Mouse (Mus musculus) intestine, embryonic 15.5 days (tissue): ENCODE results near the gene Slc6a1. TPM values are rescaled to one million over a fixed set of nuclear protein-coding genes. Genes with fewer than 3 reads are reported as not detected.
"Not testable (repeated sequence)": the region's sequence is repeated elsewhere in the genome, so short reads cannot be mapped to it uniquely, and the experiment has no call there.

Experiments used
- ATAC-seq: fragments of 200-750 bp; cut with Nextera tagmentation; 2 replicates; pipeline ENCODE4 v1.8.0; 2017; ENCODE audit warnings: moderate TSS enrichment, moderate library complexity
- H3K27ac ChIP-seq: fragments of 300-500 bp; sonication (generic); 2 replicates; pipeline ENCODE4 v1.5.1; 2015; ENCODE audit warnings: mild to moderate bottlenecking, inconsistent platforms
- H3K27me3 ChIP-seq: fragments of 300-500 bp; sonication (generic); replicated peaks from 2 replicates; pipeline ENCODE4 v1.6.1; 2015; ENCODE audit warnings: inconsistent platforms
- H3K36me3 ChIP-seq: fragments of 300-500 bp; sonication (generic); 2 replicates; pipeline ENCODE4 v1.6.1; 2015; ENCODE audit warnings: inconsistent platforms
- H3K4me1 ChIP-seq: fragments of 300-500 bp; sonication (generic); replicated peaks from 2 replicates; pipeline ENCODE4 v1.6.1; 2015; ENCODE audit warnings: inconsistent platforms
- H3K4me2 ChIP-seq: fragments of 300-500 bp; sonication (generic); replicated peaks from 2 replicates; pipeline ENCODE4 v1.6.1; 2015; ENCODE audit warnings: mild to moderate bottlenecking, inconsistent platforms
- H3K4me3 ChIP-seq: fragments of 300-500 bp; sonication (generic); replicated peaks from 2 replicates; pipeline ENCODE4 v1.5.1; 2015; ENCODE audit warnings: inconsistent platforms
- H3K9ac ChIP-seq: fragments of 300-500 bp; sonication (generic); 2 replicates; pipeline ENCODE4 v1.6.1; 2015; ENCODE audit warnings: inconsistent platforms
- H3K9me3 ChIP-seq: fragments of 300-500 bp; sonication (generic); 2 replicates; pipeline ENCODE4 v1.6.1; 2016; ENCODE audit warnings: inconsistent platforms
- WGBS: fragments of 180-500 bp; shearing (Covaris S2); methylation state at CpG from one replicate; pipeline ENCODE4 v1.1.7; 2015; 5-methylcytosine and 5-hydroxymethylcytosine counted together
- polyA plus RNA-seq: library from polyadenylated mRNA; unstranded; fragments of >200 nt; fragmentation: Nextera tagmentation; extraction: Ambion mirVana; gene quantifications from 2 replicates; pipeline ENCODE4 v1.2.1, GENCODE M21; 2015

The Slc6a1 gene
- polyA plus RNA-seq, 1 experiment from 2014 or later, result 0.18 TPM

DNA sequence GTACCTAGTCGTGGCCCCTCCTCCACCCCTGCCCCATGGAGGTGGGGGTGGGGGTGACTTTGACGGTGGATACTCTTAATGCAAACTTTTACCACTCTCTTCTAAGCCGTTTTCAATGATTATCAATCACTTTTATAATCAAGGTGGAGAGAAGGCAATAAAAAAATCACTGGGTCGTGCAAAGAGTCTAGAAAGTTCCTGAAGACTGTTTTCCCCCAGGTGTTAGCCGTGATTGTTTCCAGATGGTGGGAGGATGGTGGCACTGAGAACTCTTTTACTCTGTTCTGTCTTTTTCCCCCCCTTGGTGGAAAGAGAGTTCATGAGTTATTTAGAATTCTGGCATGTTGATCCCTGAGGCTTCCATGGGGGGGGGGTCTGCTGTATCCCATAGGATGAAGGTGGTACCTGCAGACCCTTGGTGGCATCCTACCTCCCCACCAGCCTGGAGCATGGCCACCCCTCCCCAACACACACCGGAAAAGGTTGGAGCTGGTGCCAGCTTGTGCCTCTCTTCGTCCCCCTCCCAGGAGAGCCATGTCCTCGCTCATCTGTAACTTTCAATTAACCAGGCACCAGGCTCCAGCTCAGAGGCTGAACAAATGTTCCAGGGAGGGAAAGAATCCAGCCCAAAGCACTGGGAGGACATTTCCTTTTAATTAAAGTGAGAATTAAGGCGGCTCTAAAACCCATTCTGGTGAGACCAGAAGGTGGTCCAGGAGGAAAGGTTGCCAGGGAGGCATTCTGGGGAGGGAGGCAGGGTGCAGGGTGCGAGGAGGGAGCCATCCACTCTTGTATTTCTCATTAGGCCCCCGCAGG lies 53.9 kb downstream of the Slc6a1 start:
- Histone ChIP-seq H3K9me3 (no peaks in the 10 kb centered on the region), H3K27ac (no peak overlapping the region), H3K9ac (no peak overlapping the region), H3K36me3 (no peaks in the 10 kb centered on the region), H3K4me1 (no peaks in the 10 kb centered on the region), H3K27me3 (no peaks in the 10 kb centered on the region), H3K4me3 (no peak overlapping the region), H3K4me2 (no peak overlapping the region)
- no peak for ATAC-seq
- 42% methylated on average over 11 of the region's 11 CpGs for WGBS

DNA sequence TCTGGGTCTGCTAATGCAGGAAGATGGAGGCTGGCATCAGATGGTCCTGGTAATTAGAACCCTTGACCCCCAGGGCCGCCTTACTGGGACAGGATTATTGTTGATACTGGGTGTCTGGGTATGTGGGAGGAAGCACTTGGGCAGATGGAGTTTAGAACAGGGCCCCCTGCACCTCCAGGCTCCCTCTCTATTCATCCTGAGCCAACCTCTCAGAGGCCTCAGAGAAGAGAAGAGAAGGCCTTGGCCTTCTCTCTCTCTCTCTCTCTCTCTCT lies 54.4 kb downstream of the Slc6a1 start:
- H3K27me3 ChIP-seq, result no peaks in the 10 kb centered on the region
- H3K4me1 ChIP-seq, result no peaks in the 10 kb centered on the region
- no peak overlapping the region for H3K4me3 ChIP-seq
- ATAC-seq, result no peak
- no peak overlapping the region for H3K4me2 ChIP-seq
- H3K27ac ChIP-seq, result no peak overlapping the region
- H3K9me3 ChIP-seq, result no peaks in the 10 kb centered on the region
- no peak overlapping the region for H3K9ac ChIP-seq
- 55% methylated on average over 1 of the region's 1 CpGs for WGBS
- no peaks in the 10 kb centered on the region for H3K36me3 ChIP-seq

DNA sequence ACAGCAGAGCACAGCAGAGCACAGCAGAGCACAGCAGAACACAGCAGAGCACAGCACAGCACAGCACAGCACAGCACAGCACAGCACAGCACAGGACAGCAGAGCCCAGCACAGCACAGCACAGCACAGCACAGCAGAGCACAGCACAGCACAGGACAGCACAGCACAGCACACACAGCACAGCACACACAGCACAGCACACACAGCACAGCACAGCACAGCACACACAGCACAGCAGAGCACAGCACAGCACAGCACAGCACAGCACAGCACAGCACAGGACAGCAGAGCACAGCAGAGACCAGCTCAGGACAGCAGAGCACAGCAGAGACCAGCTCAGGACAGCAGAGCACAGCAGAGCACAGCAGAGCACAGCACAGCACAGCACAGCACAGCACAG lies 58.9 kb downstream of the Slc6a1 start:
- ATAC-seq, H3K4me3 ChIP-seq, H3K4me2 ChIP-seq, H3K9ac ChIP-seq, H3K4me1 ChIP-seq, H3K27ac ChIP-seq, H3K36me3 ChIP-seq, H3K9me3 ChIP-seq, H3K27me3 ChIP-seq: not testable (repeated sequence)

DNA sequence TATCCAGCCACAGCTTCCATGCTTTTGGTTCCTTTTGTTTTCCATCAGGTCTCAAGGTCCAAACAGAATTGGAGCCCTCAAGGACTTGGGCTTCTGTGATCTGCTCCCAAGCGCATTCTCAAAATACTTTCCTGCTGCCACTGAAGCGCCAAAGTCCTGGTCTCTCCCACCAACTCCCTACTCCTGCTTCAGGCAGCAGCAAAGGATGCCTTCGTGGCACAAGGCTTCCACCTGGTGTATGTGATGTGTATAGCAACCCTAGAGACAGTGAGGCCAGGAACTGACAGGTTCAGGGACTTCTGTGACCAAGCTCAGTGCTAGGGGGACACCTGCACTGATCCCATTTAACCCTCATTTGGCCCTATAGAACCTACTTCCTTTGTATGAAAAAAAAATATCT lies 61.3 kb downstream of the Slc6a1 start:
- 10% methylated on average over 3 of the region's 3 CpGs for WGBS
- H3K4me3 ChIP-seq, result no peak overlapping the region

DNA sequence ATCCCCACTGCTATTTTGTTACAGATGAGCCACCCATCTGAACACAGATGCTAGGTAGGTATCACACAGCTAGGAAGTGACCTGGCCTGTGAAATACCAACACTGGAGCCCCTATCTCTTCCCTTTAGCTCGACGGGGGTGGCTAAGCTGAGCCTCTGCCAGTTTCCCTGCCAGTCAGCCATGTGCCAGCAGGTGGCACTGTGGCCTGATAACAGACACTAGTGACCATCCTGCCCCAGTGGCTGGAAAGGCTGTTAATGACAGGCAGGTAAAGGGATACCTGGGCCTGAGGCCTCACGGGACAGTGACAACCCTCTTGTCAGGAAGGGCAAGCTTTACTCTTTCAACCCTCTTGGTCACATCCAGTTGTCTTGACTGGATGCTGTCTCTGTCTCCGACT lies 62.7 kb downstream of the Slc6a1 start:
- H3K4me2 ChIP-seq, result no peak overlapping the region
- no peak overlapping the region for H3K4me3 ChIP-seq
- H3K27me3 ChIP-seq, result 0 out of 2 replicates have a peak, but pooled peaks cover 3% of the 10 kb centered on the region
- 36% methylated on average over 4 of the region's 4 CpGs for WGBS
- no peak for ATAC-seq
- H3K9me3 ChIP-seq, result no peaks in the 10 kb centered on the region
- peaks cover 5% of the 10 kb centered on the region; the same call in 1 of the 2 replicates for H3K4me1 ChIP-seq
- H3K9ac ChIP-seq, result no peak overlapping the region
- H3K36me3 ChIP-seq, result no peaks in the 10 kb centered on the region
- H3K27ac ChIP-seq, result no peak overlapping the region

More for the DNA sequence above, 61.3 kb downstream of the Slc6a1 start:
- H3K27ac ChIP-seq, result no peak overlapping the region
- no peaks in the 10 kb centered on the region for H3K9me3 ChIP-seq
- H3K4me2 ChIP-seq, result no peak overlapping the region
- ATAC-seq, result no peak
- H3K9ac ChIP-seq, result no peak overlapping the region
- no peaks in the 10 kb centered on the region for H3K27me3 ChIP-seq
- H3K4me1 ChIP-seq, result peaks cover 5% of the 10 kb centered on the region; the same call in 1 of the 2 replicates
- H3K36me3 ChIP-seq, result no peaks in the 10 kb centered on the region

DNA sequence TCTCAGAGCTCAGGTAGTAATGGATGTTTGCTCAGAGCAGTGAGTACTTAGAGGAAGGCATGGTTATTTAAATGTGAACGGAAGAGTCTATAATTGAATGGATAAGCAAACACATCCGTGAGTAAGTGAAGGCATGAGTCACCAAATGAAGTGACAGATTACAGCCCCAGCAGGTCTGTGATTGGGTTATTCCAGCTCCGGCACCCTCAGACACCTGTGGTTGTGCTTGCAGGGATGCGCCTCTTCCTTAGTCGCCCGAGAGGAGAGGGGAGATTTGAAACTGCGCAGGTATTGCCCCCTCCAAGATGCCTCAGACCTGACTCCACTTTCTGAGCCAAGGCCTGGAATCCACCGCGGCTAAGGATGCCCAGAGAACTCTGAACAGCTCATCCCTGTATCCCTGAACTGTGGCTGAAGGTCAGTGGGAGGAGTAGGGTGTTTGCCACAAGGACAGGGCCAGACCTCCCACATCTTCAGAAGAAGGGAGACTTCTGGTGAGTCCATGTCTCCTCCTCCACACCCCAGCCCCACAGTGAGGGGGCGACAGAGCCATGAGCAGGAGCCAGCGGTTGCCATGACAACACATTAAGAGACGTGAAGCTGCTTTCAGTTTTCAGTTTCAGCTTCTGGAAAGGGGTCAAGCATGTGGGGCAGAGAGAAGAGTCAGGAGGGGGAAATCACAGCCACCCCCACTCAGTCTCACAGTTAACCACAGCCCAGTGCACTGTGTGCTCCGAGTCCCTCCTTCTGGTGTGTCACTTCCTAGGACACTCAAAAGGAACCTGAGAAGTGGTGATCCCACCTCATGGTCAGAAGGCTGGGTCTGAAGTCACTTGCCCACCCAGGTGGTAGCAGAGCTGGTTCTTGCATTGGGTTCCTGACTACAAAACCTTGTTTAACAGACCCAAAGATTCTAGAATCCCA lies 65.7 kb downstream of the Slc6a1 start:
- WGBS, result 33% methylated on average over 13 of the region's 13 CpGs
- peak; percentile 61 for ATAC-seq
- Histone ChIP-seq H3K9me3 (no peaks in the 10 kb centered on the region), H3K27ac (no peak overlapping the region), H3K4me3 (no peak overlapping the region), H3K9ac (no peak overlapping the region), H3K4me1 (peaks cover 6% of the 10 kb centered on the region; the same call in 1 of the 2 replicates), H3K27me3 (0 out of 2 replicates have a peak, but pooled peaks cover 3% of the 10 kb centered on the region), H3K36me3 (no peaks in the 10 kb centered on the region), H3K4me2 (no peak overlapping the region)

DNA sequence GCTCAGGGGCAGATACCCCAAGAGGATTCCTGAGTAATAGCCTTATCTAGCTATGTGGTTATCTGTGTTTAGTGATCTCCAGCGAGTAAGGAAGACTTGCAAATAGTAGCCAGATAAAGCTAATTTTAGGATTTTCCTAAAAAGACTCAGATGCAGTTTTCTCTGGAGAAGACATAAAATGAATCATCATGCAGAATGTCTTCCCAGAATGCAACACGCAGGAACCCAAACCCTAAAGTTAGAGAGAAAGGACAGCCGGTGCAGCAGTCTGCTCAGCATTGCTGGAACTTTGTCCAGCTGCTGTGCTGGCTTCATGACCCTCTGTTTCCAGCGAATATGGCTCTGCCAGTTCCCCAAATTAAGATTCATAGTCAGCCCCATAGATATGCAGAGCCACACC lies 72.2 kb downstream of the Slc6a1 start:
- H3K4me3 ChIP-seq, result no peak overlapping the region
- H3K36me3 ChIP-seq, result no peaks in the 10 kb centered on the region
- H3K4me2 ChIP-seq, result no peak overlapping the region
- WGBS, result 38% methylated on average over 4 of the region's 4 CpGs
- no peak overlapping the region for H3K27ac ChIP-seq
- no peaks in the 10 kb centered on the region for H3K27me3 ChIP-seq
- no peak for ATAC-seq
- no peaks in the 10 kb centered on the region for H3K9me3 ChIP-seq
- no peak overlapping the region for H3K9ac ChIP-seq
- H3K4me1 ChIP-seq, result peaks cover 12% of the 10 kb centered on the region

DNA sequence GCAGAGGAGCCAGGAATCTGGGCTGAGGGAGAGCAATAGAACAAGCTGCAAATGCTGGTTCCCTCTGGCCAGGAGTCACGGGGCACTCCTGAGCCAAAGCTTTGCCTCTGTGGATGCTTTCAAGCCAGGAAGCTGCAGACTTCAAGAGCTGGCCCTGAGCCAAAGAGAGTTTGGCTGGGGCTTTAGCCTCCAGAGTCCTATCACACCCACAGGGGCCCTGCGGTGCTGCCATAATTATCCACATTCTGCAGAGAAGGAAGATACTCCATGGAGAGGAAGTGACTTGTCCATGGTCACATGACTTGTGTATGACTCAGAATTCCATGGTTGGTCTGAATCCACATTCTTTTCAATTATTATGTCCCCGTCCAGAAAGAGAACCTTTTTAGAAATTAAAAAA lies 75.7 kb downstream of the Slc6a1 start:
- H3K27ac ChIP-seq, result no peak overlapping the region
- no peaks in the 10 kb centered on the region for H3K27me3 ChIP-seq
- H3K4me2 ChIP-seq, result no peak overlapping the region
- H3K4me1 ChIP-seq, result peaks cover 11% of the 10 kb centered on the region
- no peak overlapping the region for H3K9ac ChIP-seq
- no peak overlapping the region for H3K4me3 ChIP-seq
- H3K36me3 ChIP-seq, result no peaks in the 10 kb centered on the region
- WGBS, result 42% methylated on average over 3 of the region's 3 CpGs
- no peaks in the 10 kb centered on the region for H3K9me3 ChIP-seq
- 0 out of 2 replicates have a peak, but pooled peaks have one; percentile 31 for ATAC-seq

DNA sequence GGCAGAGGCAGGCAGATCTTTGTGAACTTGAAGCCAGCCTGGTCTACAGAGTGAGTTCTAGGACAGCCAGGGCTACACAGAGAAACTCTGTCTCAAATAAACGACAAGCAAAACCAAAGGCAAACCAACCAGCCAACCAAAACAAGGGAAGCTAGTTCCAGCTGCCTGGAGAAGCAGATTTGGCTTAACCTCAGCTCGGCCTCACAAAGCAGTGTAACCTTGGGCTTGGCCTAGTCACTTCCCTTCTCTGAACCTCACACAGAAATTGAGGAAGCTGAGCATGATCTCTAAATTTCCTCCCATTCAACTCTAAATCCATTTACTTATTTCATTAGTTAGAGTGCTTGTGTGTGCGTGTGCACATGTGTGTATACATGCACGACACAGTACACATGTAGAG lies 79.9 kb downstream of the Slc6a1 start:
- Histone ChIP-seq H3K4me1 (no peaks in the 10 kb centered on the region), H3K27me3 (no peaks in the 10 kb centered on the region; the same call in 1 of the 2 replicates), H3K9me3 (no peaks in the 10 kb centered on the region), H3K4me2 (no peak overlapping the region), H3K27ac (no peak overlapping the region), H3K36me3 (no peaks in the 10 kb centered on the region), H3K4me3 (no peak overlapping the region), H3K9ac (no peak overlapping the region)
- no peak for ATAC-seq
- 72% methylated on average over 4 of the region's 4 CpGs for WGBS

DNA sequence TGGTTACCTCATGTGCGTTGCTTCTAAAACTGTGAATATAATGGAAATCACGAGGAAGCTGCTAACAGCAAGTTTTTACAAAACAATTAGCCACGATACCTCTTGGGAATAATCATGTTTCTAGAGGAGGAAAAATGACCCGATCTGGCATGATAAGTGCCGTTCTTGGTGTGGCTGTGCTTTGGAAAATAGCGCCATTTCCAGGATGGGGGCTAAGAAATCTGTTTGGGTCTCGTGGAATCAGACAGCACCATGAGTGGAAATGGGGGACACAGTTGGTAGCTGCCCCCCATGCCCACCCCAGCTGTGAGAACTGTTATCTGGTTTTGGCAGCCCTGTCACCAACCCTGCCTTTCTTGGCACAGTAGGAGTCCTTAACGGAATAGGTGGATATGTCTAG lies 81.3 kb downstream of the Slc6a1 start:
- Histone ChIP-seq H3K4me2 (no peak overlapping the region), H3K27me3 (no peaks in the 10 kb centered on the region; the same call in 1 of the 2 replicates), H3K4me1 (no peaks in the 10 kb centered on the region), H3K9ac (no peak overlapping the region), H3K27ac (no peak overlapping the region), H3K36me3 (no peaks in the 10 kb centered on the region), H3K4me3 (no peak overlapping the region), H3K9me3 (no peaks in the 10 kb centered on the region)
- WGBS, result 84% methylated on average over 8 of the region's 8 CpGs
- ATAC-seq, result no peak

DNA sequence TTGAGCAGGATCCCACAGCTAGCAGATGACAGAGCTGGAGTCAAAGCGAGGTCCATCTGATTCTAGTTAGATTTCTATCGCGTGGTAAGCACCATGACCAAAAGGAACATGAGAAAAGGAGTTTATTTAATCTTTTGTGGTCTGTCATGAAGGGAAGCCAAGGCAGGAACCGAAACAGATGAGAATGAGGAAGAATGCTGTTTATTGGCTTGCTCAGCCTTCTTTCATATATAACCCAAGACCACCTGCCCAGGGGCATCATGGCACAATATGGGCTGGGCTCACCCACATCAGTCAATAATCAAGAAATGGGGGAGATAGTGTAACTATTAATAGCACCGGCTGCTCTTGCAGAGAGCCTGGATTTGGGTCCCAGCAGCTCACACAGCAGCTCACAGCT lies 82.3 kb downstream of the Slc6a1 start:
- no peak overlapping the region for H3K9ac ChIP-seq
- 86% methylated on average over 5 of the region's 5 CpGs for WGBS
- no peaks in the 10 kb centered on the region for H3K4me1 ChIP-seq
- H3K27me3 ChIP-seq, result no peaks in the 10 kb centered on the region; the same call in 1 of the 2 replicates
- no peak overlapping the region for H3K4me2 ChIP-seq
- H3K36me3 ChIP-seq, result no peaks in the 10 kb centered on the region
- no peak overlapping the region for H3K4me3 ChIP-seq
- no peak overlapping the region for H3K27ac ChIP-seq
- no peaks in the 10 kb centered on the region for H3K9me3 ChIP-seq
- no peak for ATAC-seq

DNA sequence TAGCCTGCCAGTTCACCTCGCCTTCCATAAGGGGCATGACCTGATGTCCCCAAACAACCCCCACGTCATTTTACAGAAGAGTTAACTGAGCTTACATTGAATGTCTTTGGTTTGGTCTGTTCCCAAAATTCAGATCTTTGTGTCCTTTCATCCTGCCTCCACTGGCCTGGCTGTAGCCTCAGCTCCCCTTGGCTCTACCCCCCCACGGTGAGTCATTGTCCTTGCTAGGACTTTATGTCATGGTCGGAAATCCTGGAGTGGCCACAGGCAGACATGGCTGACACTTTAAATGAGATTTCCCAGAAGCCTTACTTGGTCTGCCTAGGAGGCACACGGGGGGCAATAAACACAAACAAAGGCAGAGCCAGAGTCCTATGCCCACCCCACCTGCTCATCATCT lies 83.8 kb downstream of the Slc6a1 start:
- ATAC-seq, result no peak
- 68% methylated on average over 5 of the region's 5 CpGs for WGBS
- no peak overlapping the region for H3K27ac ChIP-seq

More for the DNA sequence above, 83.8 kb downstream of the Slc6a1 start:
- H3K9ac ChIP-seq, result no peak overlapping the region
- no peaks in the 10 kb centered on the region; the same call in 1 of the 2 replicates for H3K27me3 ChIP-seq
- no peaks in the 10 kb centered on the region for H3K36me3 ChIP-seq
- no peak overlapping the region for H3K4me2 ChIP-seq
- no peaks in the 10 kb centered on the region for H3K9me3 ChIP-seq
- no peaks in the 10 kb centered on the region for H3K4me1 ChIP-seq
- H3K4me3 ChIP-seq, result no peak overlapping the region
